Mouse (Mus musculus) liver, postnatal 0 days (tissue): ENCODE results near the gene Cpped1.

Source experiments
- CTCF ChIP-seq: sonication (generic); IDR thresholded peaks from 2 replicates; pipeline ENCODE4 v1.5.1; 2016; ENCODE audit warnings: antibody characterized with exemption, low read depth
- EP300 ChIP-seq: IDR thresholded peaks from 2 replicates; pipeline ENCODE4 v1.6.1; 2016; ENCODE audit warnings: antibody characterized with exemption, low read depth, mild to moderate bottlenecking

DNA sequence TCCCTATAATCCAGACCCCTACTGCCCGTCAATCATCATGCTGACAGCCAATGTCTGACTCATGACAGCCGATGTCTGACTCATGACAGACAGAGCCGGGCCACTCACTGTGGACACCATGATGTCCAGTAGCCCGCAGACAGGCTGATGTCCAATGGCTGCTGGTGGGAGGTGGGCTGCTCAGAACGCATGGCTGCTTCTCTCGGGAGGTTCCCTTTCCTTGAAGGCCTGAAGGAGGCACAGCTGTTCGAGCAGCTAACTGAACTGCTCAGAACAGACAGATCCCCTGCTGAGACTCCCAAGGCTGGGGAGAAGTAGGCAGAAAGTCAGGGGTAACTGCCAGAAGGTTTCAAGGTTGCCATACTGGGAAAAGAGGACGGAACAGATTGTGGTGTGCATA, 97.1 kb downstream of the Cpped1 start:
- TF ChIP-seq CTCF (no peak), EP300 (no peak)
